Mouse (Mus musculus): ENCODE measurements around the gene Otx2.

- no peak for TF ChIP-seq POLR2A (IDR thresholded peaks at IDR 0.05; ENCODE audit: insufficient read depth, low read length)
- TF ChIP-seq CTCF (IDR thresholded peaks at IDR 0.05; ENCODE audit: low read depth, low read length) = no peak
- TF ChIP-seq EP300 (IDR thresholded peaks at IDR 0.05; ENCODE audit: insufficient read depth, low read depth, low read length) = no peak
These were observed 3.4 kb downstream of the Otx2 start for GRCm38 (mm10) chr14:48670258-48670630.
